Mouse (Mus musculus): ENCODE results near the gene Itga10. TPM values are rescaled to one million over a fixed set of nuclear protein-coding genes. Genes with fewer than 3 reads are reported as not detected.

The Itga10 gene
- total and polyA plus RNA-seq, 2 experiments from 2014 or later = 0.57 to 2.8 TPM

DNA sequence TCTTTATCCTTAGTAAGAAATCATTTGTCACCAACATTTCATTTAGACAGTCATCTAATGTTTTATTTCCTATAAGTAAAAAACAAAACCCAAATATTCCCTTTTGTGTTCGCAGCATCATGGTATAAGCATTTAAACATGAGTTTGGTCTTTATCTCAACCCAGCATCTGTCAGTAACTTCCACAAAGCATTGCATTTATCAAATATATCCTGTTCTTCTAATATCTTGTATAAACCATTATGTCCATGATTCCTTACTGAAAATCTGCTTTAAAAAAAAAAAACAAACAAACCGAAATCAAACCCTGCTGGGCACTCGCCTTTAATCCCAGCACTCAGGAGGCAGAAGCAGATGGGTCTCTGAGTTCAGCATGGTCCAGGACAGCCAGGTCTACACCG lies 38.8 kb upstream of the Itga10 start:
- Histone ChIP-seq H3K9ac (no peak overlapping the region), H3K27ac (ENCODE audit: low read depth, low read length) (no peak overlapping the region), H3K4me1 (ENCODE audit: insufficient read depth) (peaks cover 16% of the 10 kb centered on the region), H3K9me3 (ENCODE audit: low read length) (no peaks in the 10 kb centered on the region), H3K4me3 (ENCODE audit: low read depth, low read length) (no peak overlapping the region), H3K4me2 (ENCODE audit: low read depth) (no peak overlapping the region), H3K27me3 (ENCODE audit: insufficient read depth, low read length) (no peaks in the 10 kb centered on the region), H3K36me3 (ENCODE audit: insufficient read depth) (peaks cover 3% of the 10 kb centered on the region; the same call in 1 of the 2 replicates)
- TF ChIP-seq CTCF (IDR thresholded peaks at IDR 0.05; ENCODE audit: low read depth) = no peak
- WGBS = 88% methylated on average over 4 of the region's 4 CpGs
- no peak for DNase-seq
- no peak for ATAC-seq

DNA sequence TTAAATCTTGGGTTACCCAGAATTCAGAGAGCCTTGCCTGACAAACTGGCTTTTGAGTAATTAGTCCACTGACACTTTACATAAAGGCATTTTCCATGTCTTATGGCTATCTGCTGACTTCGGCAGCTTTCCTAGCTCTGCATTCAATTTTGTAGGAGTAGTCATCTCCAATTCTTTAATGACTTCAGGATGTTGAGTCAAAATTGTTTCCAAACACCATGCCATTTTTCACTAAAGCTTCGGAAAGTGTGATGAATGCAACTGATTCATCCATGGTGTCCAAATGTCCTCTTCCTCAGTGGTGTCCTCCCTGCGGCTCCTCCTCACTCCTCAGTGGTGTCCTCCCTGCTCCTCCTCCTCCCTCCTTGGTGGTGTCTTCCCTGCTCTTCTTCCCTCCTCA lies 27.4 kb upstream of the Itga10 start:
- no peak overlapping the region for H3K27ac ChIP-seq (ENCODE audit: low read depth, low read length)
- no peak for TF ChIP-seq CTCF (IDR thresholded peaks at IDR 0.05; ENCODE audit: low read depth)
- H3K4me2 ChIP-seq (ENCODE audit: low read depth) = no peak overlapping the region
- no peaks in the 10 kb centered on the region for H3K27me3 ChIP-seq (ENCODE audit: insufficient read depth, low read length)
- ATAC-seq = no peak
- no peaks in the 10 kb centered on the region for H3K4me1 ChIP-seq (ENCODE audit: insufficient read depth)
- DNase-seq = no peak
- 91% methylated on average over 3 of the region's 3 CpGs for WGBS
- H3K4me3 ChIP-seq (ENCODE audit: low read depth, low read length) = no peak overlapping the region
- no peak overlapping the region for H3K9ac ChIP-seq
- H3K36me3 ChIP-seq (ENCODE audit: insufficient read depth) = peaks cover 61% of the 10 kb centered on the region
- H3K9me3 ChIP-seq (ENCODE audit: low read length) = no peaks in the 10 kb centered on the region

DNA sequence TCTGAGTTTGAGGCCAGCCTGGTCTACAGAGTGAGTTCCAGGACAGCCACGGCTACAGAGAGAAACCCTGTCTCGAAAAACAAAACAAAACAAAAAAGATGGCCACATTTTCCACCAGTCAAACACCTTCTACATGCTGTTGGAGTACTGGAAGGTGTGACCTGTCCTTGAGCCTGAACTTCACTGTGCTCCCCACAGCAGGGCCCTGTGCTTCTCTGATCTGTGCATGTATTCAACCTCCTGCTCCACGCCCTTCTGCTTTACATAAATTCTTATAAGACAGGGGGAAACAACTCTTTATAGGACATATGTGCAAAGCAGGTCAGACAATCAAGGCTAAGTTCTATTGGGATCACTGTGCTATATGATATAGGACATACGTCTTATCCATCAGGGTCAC lies 22.2 kb upstream of the Itga10 start:
- no peak for ATAC-seq
- Histone ChIP-seq H3K9ac (no peak overlapping the region), H3K4me2 (ENCODE audit: low read depth) (no peak overlapping the region), H3K27ac (ENCODE audit: low read depth, low read length) (no peak overlapping the region), H3K4me3 (ENCODE audit: low read depth, low read length) (no peak overlapping the region), H3K27me3 (ENCODE audit: insufficient read depth, low read length) (no peaks in the 10 kb centered on the region), H3K36me3 (ENCODE audit: insufficient read depth) (peaks cover 52% of the 10 kb centered on the region), H3K4me1 (ENCODE audit: insufficient read depth) (no peaks in the 10 kb centered on the region), H3K9me3 (ENCODE audit: low read length) (no peaks in the 10 kb centered on the region)
- TF ChIP-seq CTCF (IDR thresholded peaks at IDR 0.05; ENCODE audit: low read depth) = no peak
- DNase-seq = no peak
- WGBS = 96% methylated on average over 4 of the region's 4 CpGs

DNA sequence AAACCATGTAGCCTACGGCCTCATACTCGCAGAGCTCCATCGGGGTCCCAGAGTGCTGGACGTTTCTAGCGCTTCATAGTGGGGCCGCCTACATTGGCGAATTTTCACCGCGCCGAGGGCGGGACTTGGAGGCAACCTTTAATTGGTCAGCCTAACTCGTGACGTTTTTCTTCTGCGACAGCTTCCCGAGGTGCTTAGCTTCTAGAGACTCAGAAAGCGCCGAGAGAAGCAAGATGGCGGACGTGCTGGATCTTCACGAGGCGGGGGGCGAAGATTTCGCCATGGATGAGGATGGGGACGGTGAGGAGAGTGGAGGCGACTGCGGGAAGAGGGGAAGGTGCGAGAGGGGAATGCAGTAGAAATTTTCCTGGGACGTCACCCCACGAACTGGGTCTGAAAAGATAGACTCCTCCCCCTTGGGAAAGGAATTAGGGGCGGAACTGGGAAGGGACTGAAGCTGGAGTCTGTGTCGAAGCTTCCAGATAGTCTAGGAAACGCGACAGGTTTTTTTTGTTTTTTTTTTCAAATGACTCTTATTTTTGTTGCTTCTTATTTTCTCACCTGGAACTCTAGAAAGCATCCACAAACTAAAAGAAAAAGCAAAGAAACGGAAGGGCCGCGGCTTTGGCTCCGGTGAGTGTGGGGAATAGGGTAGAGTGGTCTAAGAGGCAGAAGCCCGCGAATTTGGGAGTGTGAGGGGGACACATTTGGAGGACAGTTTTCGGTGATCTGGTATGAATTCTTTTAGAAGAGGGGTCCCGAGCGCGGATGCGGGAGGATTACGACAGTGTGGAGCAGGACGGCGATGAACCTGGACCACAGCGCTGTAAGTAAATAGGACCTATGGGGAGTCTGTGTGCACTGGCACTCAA lies 15.4 kb upstream of the Itga10 start, which contains the start of gene Rbm8a:
Gene Rbm8a, plus strand, starts transcription at position 205 of the 872 bp plus-strand sequence.
- H3K4me1 ChIP-seq (ENCODE audit: insufficient read depth) = peaks cover 16% of the 10 kb centered on the region
- H3K9me3 ChIP-seq (ENCODE audit: low read length) = no peaks in the 10 kb centered on the region
- ATAC-seq (peak; percentile 97), DNase-seq (peak; percentile 99)
- H3K27me3 ChIP-seq (ENCODE audit: insufficient read depth, low read length) = no peaks in the 10 kb centered on the region
- peak within 1 kb of the TSS; percentile 75 for H3K9ac ChIP-seq
- H3K36me3 ChIP-seq (ENCODE audit: insufficient read depth) = peaks cover 17% of the 10 kb centered on the region
- peak within 1 kb of the TSS; percentile 78 for H3K4me3 ChIP-seq (ENCODE audit: low read depth, low read length)
- peak within 1 kb of the TSS; percentile 77 for H3K4me2 ChIP-seq (ENCODE audit: low read depth)
- WGBS = 1% methylated on average over 48 of the region's 48 CpGs
- TF ChIP-seq CTCF (IDR thresholded peaks at IDR 0.05; ENCODE audit: low read depth) = no peak
- H3K27ac ChIP-seq (ENCODE audit: low read depth, low read length) = peak within 1 kb of the TSS; percentile 80

DNA sequence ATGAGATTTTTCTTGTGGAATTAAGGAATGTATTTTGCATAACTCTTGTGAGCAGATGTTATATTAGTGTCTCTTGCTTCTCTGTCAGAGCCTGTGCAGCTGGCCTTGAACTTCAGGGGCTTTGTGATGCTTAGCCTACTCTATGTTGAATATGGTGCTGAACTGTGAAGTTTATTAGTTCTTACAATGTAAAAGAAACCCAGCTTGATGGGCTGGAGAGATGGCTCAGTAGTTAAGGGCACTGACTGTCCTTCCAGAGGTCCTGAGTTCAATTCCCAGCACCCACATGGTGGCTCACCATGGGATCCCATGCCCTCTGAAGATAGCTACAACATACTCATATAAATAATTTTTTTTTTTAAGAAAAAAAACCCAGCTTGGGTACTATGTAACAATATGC lies 13.3 kb upstream of the Itga10 start:
- Histone ChIP-seq H3K27me3 (ENCODE audit: insufficient read depth, low read length) (no peaks in the 10 kb centered on the region), H3K4me3 (ENCODE audit: low read depth, low read length) (no peak overlapping the region), H3K9me3 (ENCODE audit: low read length) (no peaks in the 10 kb centered on the region), H3K4me1 (ENCODE audit: insufficient read depth) (peaks cover 24% of the 10 kb centered on the region), H3K9ac (no peak overlapping the region), H3K4me2 (ENCODE audit: low read depth) (no peak overlapping the region), H3K36me3 (ENCODE audit: insufficient read depth) (peaks cover 9% of the 10 kb centered on the region; the same call in 1 of the 2 replicates), H3K27ac (ENCODE audit: low read depth, low read length) (no peak overlapping the region)
- DNase-seq = no peak
- ATAC-seq = no peak
- TF ChIP-seq CTCF (IDR thresholded peaks at IDR 0.05; ENCODE audit: low read depth) = no peak

DNA sequence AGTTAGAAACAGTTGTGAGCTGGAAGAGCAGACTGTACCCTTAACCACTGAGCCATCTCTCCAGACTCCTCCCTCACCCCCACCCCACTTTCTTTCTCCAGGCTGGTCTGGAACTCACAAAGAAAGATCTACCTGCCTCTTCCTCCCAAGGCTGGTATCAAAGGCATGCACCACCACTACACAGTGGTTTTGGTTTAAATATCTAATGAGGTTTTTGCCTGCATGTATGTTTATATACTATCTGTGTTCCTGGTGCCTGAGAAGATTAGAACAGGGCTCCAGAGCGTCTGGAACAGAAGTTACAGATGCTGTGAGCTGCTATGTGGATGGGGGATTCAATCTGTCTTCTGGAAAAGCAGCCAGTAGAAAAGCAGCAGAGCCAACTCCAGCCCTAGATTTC lies 11.4 kb upstream of the Itga10 start:
- Histone ChIP-seq H3K4me1 (ENCODE audit: insufficient read depth) (peaks cover 23% of the 10 kb centered on the region), H3K27ac (ENCODE audit: low read depth, low read length) (no peak overlapping the region), H3K36me3 (ENCODE audit: insufficient read depth) (peaks cover 17% of the 10 kb centered on the region; the same call in 1 of the 2 replicates), H3K9ac (no peak overlapping the region), H3K4me3 (ENCODE audit: low read depth, low read length) (no peak overlapping the region), H3K4me2 (ENCODE audit: low read depth) (no peak overlapping the region), H3K27me3 (ENCODE audit: insufficient read depth, low read length) (no peaks in the 10 kb centered on the region), H3K9me3 (ENCODE audit: low read length) (no peaks in the 10 kb centered on the region)
- 66% methylated on average over 1 of the region's 1 CpGs for WGBS
- TF ChIP-seq CTCF (IDR thresholded peaks at IDR 0.05; ENCODE audit: low read depth) = no peak
- no peak for ATAC-seq
- DNase-seq = no peak
